Mouse (Mus musculus) hindbrain, embryonic 13.5 days (tissue): Measurements from ENCODE around the gene Degs1. TPM values are rescaled to one million over a fixed set of nuclear protein-coding genes. Genes with fewer than 3 reads are reported as not detected.
"Not testable (repeated sequence)": the region's sequence is repeated elsewhere in the genome, so short reads cannot be mapped to it uniquely, and the experiment has no call there.

Source experiments
- ATAC-seq: fragments of 200-750 bp; cut with Nextera tagmentation; 2 replicates; pipeline ENCODE4 v1.8.0; 2017; ENCODE audit warnings: moderate TSS enrichment; ENCODE audit not compliant: low FRiP score
- H3K27ac ChIP-seq: fragments of 300-500 bp; sonication (generic); 2 replicates; pipeline ENCODE4 v1.5.1; 2015; ENCODE audit warnings: inconsistent platforms, mild to moderate bottlenecking, moderate library complexity
- H3K27me3 ChIP-seq: fragments of 300-500 bp; sonication (generic); 2 replicates; pipeline ENCODE4 v1.6.1; 2015; ENCODE audit warnings: mild to moderate bottlenecking, inconsistent platforms
- H3K36me3 ChIP-seq: fragments of 300-500 bp; sonication (generic); 2 replicates; pipeline ENCODE4 v1.6.1; 2015; ENCODE audit warnings: mild to moderate bottlenecking, inconsistent platforms
- H3K4me1 ChIP-seq: fragments of 300-500 bp; sonication (generic); replicated peaks from 2 replicates; pipeline ENCODE4 v1.6.1; 2015; ENCODE audit warnings: inconsistent platforms
- H3K4me2 ChIP-seq: fragments of 300-500 bp; sonication (generic); 2 replicates; pipeline ENCODE4 v1.6.1; 2015; ENCODE audit warnings: inconsistent platforms, mild to moderate bottlenecking, moderate library complexity
- H3K4me3 ChIP-seq: fragments of 300-500 bp; sonication (generic); 2 replicates; pipeline ENCODE4 v1.5.1; 2015; ENCODE audit warnings: mild to moderate bottlenecking, inconsistent platforms
- H3K9ac ChIP-seq: fragments of 300-500 bp; sonication (generic); 2 replicates; pipeline ENCODE4 v1.6.1; 2015; ENCODE audit warnings: mild to moderate bottlenecking, inconsistent platforms
- H3K9me3 ChIP-seq: fragments of 300-500 bp; sonication (generic); 2 replicates; pipeline ENCODE4 v1.6.1; 2016; ENCODE audit warnings: inconsistent platforms
- WGBS: fragments of 180-500 bp; shearing (Covaris S2); methylation state at CpG from one replicate; pipeline ENCODE4 v1.1.7; 2015; 5-methylcytosine and 5-hydroxymethylcytosine counted together
- polyA plus RNA-seq: library from polyadenylated mRNA; unstranded; fragments of >200 nt; fragmentation: Nextera tagmentation; extraction: Ambion mirVana; gene quantifications from 2 replicates; pipeline ENCODE4 v1.2.1, GENCODE M21; 2015

Degs1 gene
- polyA plus RNA-seq, 1 experiment from 2014 or later: 76.2 TPM

DNA sequence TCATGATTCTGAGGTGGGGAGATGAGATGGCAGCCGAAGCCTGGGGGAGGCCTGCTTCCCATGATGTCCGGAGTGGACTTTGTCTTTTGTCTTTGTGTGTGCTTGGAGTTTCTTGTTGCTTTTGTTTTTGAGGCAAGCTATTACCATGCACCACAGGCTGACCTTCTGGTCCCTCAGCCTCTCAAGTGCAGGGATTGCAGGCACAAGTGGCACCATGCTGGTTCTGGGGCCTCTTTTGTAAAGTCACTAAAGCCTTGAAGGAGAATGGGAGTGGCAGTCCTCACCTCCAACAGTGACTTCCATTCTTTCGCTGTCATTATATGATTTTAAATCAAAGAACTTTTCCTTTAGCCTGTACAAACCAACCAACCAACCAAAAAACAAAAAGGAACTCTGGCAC, 14.6 kb upstream of the Degs1 start:
- Histone ChIP-seq H3K4me1 (no peaks in the 10 kb centered on the region), H3K4me2 (no peak overlapping the region), H3K9me3 (no peaks in the 10 kb centered on the region; the same call in 1 of the 2 replicates), H3K27me3 (no peaks in the 10 kb centered on the region), H3K27ac (no peak overlapping the region), H3K9ac (no peak overlapping the region), H3K4me3 (no peak overlapping the region), H3K36me3 (no peaks in the 10 kb centered on the region)
- WGBS: 36% methylated on average over 3 of the region's 3 CpGs
- no peak for ATAC-seq

DNA sequence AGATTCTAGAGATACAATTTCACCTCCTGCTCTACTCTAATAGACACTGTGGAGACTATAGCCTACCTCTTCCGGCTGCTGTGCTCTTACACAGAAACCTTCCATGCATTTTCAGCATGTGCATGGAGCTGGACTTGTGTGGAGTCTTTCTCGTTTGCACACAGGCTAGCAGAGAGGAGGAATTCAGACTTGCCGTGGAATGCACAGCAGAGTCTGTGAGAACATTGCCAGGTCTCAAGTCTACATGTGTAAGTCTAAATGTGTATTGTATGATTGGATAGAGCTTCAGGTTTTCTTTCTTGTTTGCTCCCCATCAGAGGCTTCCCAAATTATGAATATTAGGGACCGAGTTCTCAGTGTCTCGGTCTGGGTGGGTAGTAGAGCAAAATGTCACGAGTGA, 14.2 kb upstream of the Degs1 start:
- no peak for ATAC-seq
- no peak overlapping the region for H3K4me2 ChIP-seq
- no peaks in the 10 kb centered on the region for H3K4me1 ChIP-seq
- H3K27me3 ChIP-seq: no peaks in the 10 kb centered on the region
- H3K9ac ChIP-seq: no peak overlapping the region
- H3K27ac ChIP-seq: no peak overlapping the region
- 65% methylated on average over 6 of the region's 6 CpGs for WGBS
- no peak overlapping the region for H3K4me3 ChIP-seq
- H3K9me3 ChIP-seq: no peaks in the 10 kb centered on the region; the same call in 1 of the 2 replicates
- no peaks in the 10 kb centered on the region for H3K36me3 ChIP-seq

DNA sequence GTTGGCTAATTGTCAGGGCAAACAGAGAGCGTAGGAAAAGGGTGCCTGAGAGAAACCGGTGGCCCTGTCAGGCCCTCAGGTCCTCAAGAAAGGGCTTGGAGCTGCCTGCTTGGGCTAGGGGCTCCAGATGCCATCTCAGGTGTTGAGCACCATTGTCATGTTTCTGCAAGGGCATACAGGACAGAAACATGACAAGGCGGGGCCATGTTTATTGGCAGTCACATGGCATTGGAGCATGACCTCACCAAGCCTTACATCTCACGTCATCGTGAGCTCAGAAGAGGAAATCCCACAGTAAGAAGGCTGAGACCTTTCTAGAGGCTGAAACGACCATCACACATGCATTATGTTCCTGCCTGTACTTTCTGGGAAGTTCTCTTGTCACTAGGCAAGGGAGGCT, 13.5 kb upstream of the Degs1 start:
- 91% methylated on average over 6 of the region's 6 CpGs for WGBS
- Histone ChIP-seq H3K9me3 (no peaks in the 10 kb centered on the region; the same call in 1 of the 2 replicates), H3K4me3 (no peak overlapping the region), H3K4me2 (no peak overlapping the region), H3K36me3 (no peaks in the 10 kb centered on the region), H3K27ac (no peak overlapping the region), H3K27me3 (no peaks in the 10 kb centered on the region), H3K4me1 (no peaks in the 10 kb centered on the region), H3K9ac (no peak overlapping the region)
- ATAC-seq: no peak

DNA sequence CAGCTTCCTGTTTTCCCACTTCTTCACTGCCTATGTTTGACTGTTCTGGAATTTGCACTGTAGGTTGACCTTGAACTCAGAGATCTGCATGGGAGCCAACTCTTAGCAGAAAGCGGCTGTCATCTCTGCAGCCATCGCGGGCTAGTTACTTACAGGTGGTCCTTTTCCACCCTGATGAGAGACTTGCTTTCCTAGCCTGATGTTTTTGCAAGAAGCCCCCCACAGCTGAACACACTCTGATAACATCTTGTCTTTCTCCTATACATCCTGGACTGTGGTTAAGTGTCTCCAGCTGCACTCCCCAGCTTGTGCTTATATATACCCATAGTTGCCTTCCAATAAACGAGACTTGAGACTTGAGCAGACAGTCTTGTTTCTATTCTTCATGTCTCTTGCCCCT, 9.7 kb upstream of the Degs1 start:
- ATAC-seq: no peak
- Histone ChIP-seq H3K27me3 (no peaks in the 10 kb centered on the region), H3K36me3 (no peaks in the 10 kb centered on the region), H3K4me2 (no peak overlapping the region), H3K27ac (no peak overlapping the region), H3K4me3 (no peak overlapping the region), H3K4me1 (no peaks in the 10 kb centered on the region), H3K9me3 (no peaks in the 10 kb centered on the region; the same call in 1 of the 2 replicates), H3K9ac (no peak overlapping the region)
- WGBS: 86% methylated on average over 4 of the region's 4 CpGs

DNA sequence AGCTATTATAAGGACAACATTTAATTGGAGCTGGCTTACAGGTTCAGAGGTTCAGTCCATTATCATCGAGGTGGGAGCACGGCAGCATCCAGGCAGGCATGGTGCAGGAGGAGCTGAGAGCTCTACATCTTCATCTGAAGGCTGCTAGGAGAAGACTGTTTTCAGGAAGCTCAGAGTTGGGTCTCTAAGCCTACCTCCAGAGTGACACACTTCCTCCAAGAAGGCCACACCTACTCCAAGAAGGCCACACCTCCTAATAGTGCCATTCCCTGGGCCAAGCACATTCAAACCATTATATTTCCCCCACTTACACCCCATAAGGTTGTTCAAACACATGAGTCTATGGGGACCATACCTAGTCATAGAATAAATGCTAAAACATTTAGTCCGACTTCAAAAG, 8.1 kb upstream of the Degs1 start:
- 92% methylated on average over 3 of the region's 3 CpGs for WGBS
- not testable (repeated sequence) for H3K9ac ChIP-seq, H3K4me2 ChIP-seq, H3K27ac ChIP-seq, H3K4me3 ChIP-seq, H3K36me3 ChIP-seq, ATAC-seq, H3K9me3 ChIP-seq, H3K27me3 ChIP-seq, H3K4me1 ChIP-seq

DNA sequence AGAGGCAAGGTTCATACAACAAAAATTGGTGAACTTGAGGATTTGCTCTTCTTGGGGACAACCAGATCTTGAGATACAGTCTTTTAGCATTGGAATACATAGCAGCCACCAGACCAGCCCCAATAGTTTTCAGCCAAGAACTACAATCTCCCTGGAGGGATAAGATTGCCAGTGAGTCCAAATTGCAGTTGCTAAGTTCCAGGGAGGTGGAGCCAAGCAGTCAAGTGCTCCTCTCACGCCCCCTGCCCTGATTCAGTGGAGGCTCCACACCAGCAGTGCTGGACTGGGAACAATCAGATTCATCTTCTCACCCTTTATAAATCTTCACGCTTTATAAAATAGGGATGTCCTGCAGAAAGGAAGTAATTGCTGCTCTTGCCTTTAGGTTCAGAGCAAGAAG, 7.2 kb upstream of the Degs1 start:
- Histone ChIP-seq H3K4me2 (no peak overlapping the region), H3K36me3 (no peaks in the 10 kb centered on the region), H3K4me1 (no peaks in the 10 kb centered on the region), H3K9me3 (no peaks in the 10 kb centered on the region), H3K27me3 (no peaks in the 10 kb centered on the region), H3K4me3 (no peak overlapping the region), H3K9ac (no peak overlapping the region), H3K27ac (no peak overlapping the region)
- ATAC-seq: no peak
- 61% methylated on average over 2 of the region's 2 CpGs for WGBS

DNA sequence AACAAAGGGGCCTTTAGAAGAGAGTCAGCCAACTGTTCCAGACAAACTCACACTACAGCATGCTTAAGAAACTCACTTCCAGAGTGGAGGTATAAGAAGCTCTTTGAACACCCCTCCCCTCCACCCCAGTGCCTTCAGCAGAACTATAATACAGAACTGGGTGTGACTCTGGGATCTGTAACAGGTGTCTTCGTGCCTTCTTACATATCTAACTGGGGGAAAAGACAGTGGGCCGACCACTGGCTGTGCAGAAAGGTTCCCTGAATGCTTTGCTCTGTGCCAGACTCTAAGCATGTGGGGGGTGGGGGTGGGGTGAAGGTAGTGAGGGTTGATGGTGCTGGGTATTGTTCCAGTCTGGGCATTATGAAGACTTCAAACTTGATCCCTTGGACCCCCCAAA, 6.0 kb upstream of the Degs1 start:
- no peaks in the 10 kb centered on the region for H3K9me3 ChIP-seq
- H3K4me2 ChIP-seq: no peak overlapping the region
- no peak overlapping the region for H3K27ac ChIP-seq
- ATAC-seq: no peak
- H3K27me3 ChIP-seq: no peaks in the 10 kb centered on the region; the same call in 1 of the 2 replicates
- WGBS: 57% methylated on average over 2 of the region's 2 CpGs
- H3K4me3 ChIP-seq: no peak overlapping the region
- no peaks in the 10 kb centered on the region for H3K4me1 ChIP-seq
- no peak overlapping the region for H3K9ac ChIP-seq
- H3K36me3 ChIP-seq: no peaks in the 10 kb centered on the region

DNA sequence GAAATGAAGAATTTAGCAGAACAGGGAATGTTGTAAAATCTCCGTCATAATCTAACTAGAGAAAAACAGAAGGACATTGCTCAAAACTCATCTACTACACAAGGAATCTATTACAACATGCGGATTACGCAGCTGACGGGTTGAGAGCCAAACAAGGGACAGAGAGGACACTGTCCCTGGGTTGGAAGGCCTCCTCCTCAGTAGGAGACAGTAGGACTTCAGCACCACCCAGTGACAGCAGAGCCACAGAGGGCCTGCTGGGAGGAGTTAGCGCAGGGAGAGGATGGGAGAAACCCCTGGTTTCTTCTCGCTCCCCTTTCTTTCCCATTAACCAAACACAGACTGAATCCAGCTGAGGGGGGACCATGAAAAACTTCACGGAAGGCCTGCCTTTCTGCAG, 5.2 kb upstream of the Degs1 start:
- WGBS: 79% methylated on average over 7 of the region's 7 CpGs

DNA sequence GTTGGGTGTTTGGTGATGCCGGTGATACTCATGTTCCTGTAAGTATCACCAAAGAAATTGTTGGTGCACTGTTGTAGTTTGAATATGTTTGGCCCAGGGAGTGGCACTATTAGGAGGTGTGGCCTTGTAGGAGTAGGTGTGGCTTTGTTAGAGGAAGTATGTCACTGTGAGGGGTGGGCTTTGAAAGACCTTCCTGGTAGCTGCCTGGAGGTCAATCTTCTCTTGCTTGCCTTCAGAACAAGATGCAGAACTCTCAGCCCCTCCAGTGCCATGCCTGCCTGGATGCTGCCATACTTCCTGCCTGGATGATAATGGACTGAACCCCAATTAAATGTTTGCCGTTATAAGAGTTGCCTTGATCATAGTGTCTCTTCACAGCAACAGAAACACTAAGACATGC, 2.2 kb upstream of the Degs1 start:
- WGBS: 97% methylated on average over 2 of the region's 2 CpGs
- H3K27ac ChIP-seq: no peak overlapping the region
- ATAC-seq: no peak

More for the DNA sequence above, 5.2 kb upstream of the Degs1 start:
- Histone ChIP-seq H3K4me3 (no peak overlapping the region), H3K27ac (no peak overlapping the region), H3K9ac (no peak overlapping the region), H3K36me3 (no peaks in the 10 kb centered on the region), H3K9me3 (no peaks in the 10 kb centered on the region), H3K27me3 (no peaks in the 10 kb centered on the region; the same call in 1 of the 2 replicates), H3K4me2 (no peak overlapping the region), H3K4me1 (no peaks in the 10 kb centered on the region; the same call in 1 of the 2 replicates)
- no peak for ATAC-seq

DNA sequence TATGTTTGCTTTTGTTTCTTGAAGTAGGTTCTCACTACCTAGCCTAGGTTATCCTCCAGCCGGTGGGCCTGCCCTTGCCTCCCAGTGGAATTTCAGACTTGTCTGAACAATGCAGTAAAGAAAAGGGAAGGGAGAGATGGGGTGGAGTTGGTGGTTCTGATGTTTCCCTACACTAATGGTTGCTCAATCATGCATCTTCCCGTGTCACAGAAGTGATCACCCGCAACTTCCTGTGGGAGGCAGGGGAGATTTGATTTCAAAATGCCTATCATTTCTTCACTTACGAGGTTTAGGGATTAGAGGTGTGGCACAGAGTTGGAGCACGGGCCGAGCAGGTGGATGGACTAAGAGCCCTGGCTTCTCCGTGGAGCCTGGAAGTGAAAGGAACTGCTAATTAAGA, 627 bp upstream of the Degs1 start:
- Histone ChIP-seq H3K4me2 (peak overlapping the region; percentile 84), H3K27me3 (no peaks in the 10 kb centered on the region; the same call in 1 of the 2 replicates), H3K4me3 (peak overlapping the region; percentile 81; the same call in 1 of the 2 replicates), H3K4me1 (peaks cover 21% of the 10 kb centered on the region), H3K9me3 (no peaks in the 10 kb centered on the region), H3K9ac (no peak overlapping the region), H3K36me3 (peaks cover 11% of the 10 kb centered on the region), H3K27ac (no peak overlapping the region)
- 60% methylated on average over 7 of the region's 7 CpGs for WGBS
- 0 out of 2 replicates have a peak, but pooled peaks have one; percentile 9 for ATAC-seq

More for the DNA sequence above, 2.2 kb upstream of the Degs1 start:
- no peak overlapping the region for H3K9ac ChIP-seq
- peaks cover 21% of the 10 kb centered on the region for H3K4me1 ChIP-seq
- no peak overlapping the region for H3K4me2 ChIP-seq
- H3K27me3 ChIP-seq: no peaks in the 10 kb centered on the region; the same call in 1 of the 2 replicates
- H3K4me3 ChIP-seq: no peak overlapping the region
- H3K9me3 ChIP-seq: no peaks in the 10 kb centered on the region
- no peaks in the 10 kb centered on the region for H3K36me3 ChIP-seq

DNA sequence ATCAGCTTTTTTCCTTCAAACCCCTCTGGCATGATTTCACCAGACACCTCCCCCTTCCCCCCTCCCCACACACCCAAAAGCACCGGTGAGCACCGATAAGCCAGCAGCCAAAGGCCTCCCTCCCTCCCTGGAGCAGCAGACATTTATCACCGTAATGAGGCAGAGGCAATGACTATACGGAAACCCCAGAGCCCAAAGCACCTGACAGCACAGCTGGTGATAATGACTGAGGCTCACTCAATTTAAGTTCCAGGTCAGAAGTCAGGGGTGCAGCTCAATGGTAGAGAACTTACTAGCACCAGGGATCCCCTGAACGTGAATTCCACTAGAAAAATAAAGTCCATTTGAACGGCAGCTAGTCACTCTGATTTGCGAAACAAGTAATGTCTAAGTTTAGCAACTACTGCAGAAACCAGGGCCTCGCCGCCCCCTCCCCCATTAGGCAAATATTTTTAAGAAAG, 1.3 kb downstream of the Degs1 start:
- no peaks in the 10 kb centered on the region for H3K9me3 ChIP-seq
- WGBS: 20% methylated on average over 9 of the region's 9 CpGs
- peaks cover 21% of the 10 kb centered on the region for H3K4me1 ChIP-seq
- H3K27ac ChIP-seq: peak overlapping the region; percentile 52; the same call in 1 of the 2 replicates
- H3K4me3 ChIP-seq: peak overlapping the region; percentile 81
- no peaks in the 10 kb centered on the region; the same call in 1 of the 2 replicates for H3K27me3 ChIP-seq
- H3K4me2 ChIP-seq: peak overlapping the region; percentile 84
- H3K9ac ChIP-seq: peak overlapping the region; percentile 55
- no peak for ATAC-seq
- H3K36me3 ChIP-seq: peaks cover 30% of the 10 kb centered on the region

DNA sequence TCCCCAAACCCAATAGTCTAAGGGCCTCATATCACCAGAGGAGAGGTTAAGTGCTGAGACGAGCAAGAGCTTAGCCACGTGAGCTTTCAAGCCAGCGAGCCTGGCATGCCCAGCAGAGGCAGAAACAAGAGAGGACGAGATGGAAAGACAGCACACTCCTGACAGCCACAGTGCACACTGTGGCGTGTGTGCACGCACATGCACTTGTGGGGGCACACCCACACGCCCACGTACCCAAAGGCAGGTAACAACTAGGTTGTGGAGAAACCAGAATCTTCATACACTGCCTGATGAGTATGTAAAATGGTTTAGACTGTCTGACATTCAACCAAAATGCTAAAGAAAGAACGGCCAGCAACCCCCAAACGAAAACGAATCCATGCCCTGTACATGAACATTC, 2.0 kb downstream of the Degs1 start:
- WGBS: 54% methylated on average over 11 of the region's 11 CpGs
- Histone ChIP-seq H3K4me3 (peak overlapping the region; percentile 81), H3K36me3 (peaks cover 35% of the 10 kb centered on the region), H3K27ac (0 out of 2 replicates have a peak overlapping the region, but pooled peaks have one; percentile 13), H3K9ac (peak overlapping the region; percentile 55), H3K27me3 (no peaks in the 10 kb centered on the region; the same call in 1 of the 2 replicates), H3K4me1 (peaks cover 21% of the 10 kb centered on the region), H3K4me2 (peak overlapping the region; percentile 84), H3K9me3 (no peaks in the 10 kb centered on the region)
- ATAC-seq: no peak

DNA sequence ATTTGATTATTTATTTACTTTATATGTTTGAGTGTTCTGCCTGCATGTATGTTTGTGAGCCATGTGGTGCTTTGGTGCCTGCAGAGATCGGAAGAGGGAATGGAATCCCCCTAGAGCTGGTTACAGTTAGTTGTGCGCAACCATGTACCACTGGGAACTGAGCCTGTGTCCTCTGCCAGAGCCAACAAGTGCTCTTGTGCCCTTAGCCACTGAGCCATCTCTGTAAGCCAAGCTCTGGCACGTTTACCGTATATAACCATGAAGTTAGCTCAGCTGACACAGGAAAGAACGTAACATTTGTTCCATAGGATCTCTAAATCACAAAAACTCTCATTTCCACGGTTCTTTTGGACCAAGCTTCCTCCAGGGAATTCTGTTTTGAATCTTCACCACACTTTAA, 2.6 kb downstream of the Degs1 start:
- Histone ChIP-seq H3K4me3 (peak overlapping the region; percentile 81; the same call in 1 of the 2 replicates), H3K27ac (no peak overlapping the region), H3K9ac (0 out of 2 replicates have a peak overlapping the region, but pooled peaks have one; percentile 55), H3K4me1 (peaks cover 21% of the 10 kb centered on the region), H3K4me2 (peak overlapping the region; percentile 84), H3K9me3 (no peaks in the 10 kb centered on the region), H3K36me3 (peaks cover 40% of the 10 kb centered on the region), H3K27me3 (no peaks in the 10 kb centered on the region; the same call in 1 of the 2 replicates)
- 79% methylated on average over 6 of the region's 6 CpGs for WGBS
- no peak for ATAC-seq
